Mouse (Mus musculus): ENCODE measurements around the gene Fmo2.

- TF ChIP-seq MAX (IDR thresholded peaks at IDR 0.05) (no peak), CTCF (IDR thresholded peaks at IDR 0.05; ENCODE audit: control insufficient read depth, insufficient read depth, insufficient read length) (peak; percentile 64), MYOD1 (IDR thresholded peaks at IDR 0.05; ENCODE audit: control insufficient read depth, insufficient read length, low read depth) (no peak)
Observed at GRCm38 (mm10) chr1:162879595-162880369, 18.7 kb downstream of the Fmo2 start.
